In genomic region chr17:49615241-49615651, GRCm38 (mm10) we compare ENCODE assay signal across 8 mouse cellular contexts. TPM values are rescaled to one million over a fixed set of nuclear protein-coding genes. Genes with fewer than 3 reads are reported as not detected.
A peak's percentile ranks its signal among the peaks of the same experiment; 100 is the strongest.
DNase-seq lines count a peak whose midpoint lies in the region; ATAC-seq lines count a peak whose summit lies in the region.

No protein-coding gene starts in this region.

- peak; percentile 75 for ATAC-seq in kidney, embryonic 14.5 days (ENCODE audit: low FRiP score, low TSS enrichment)
- ATAC-seq in embryonic facial prominence, embryonic 11.5 days (replicated peaks; ENCODE audit: insufficient number of reproducible peaks, low FRiP score, low TSS enrichment, low read depth): peak; percentile 86
- peak; percentile 83 for ATAC-seq in hindbrain, embryonic 15.5 days (ENCODE audit: low FRiP score, low read depth)
- peak; percentile 90 for ATAC-seq in midbrain, embryonic 13.5 days

- H3K9ac ChIP-seq in kidney, embryonic 14.5 days (ENCODE audit: low read depth, low read length): peak overlapping the region; percentile 48
- peak overlapping the region; percentile 63 for H3K9ac ChIP-seq in embryonic facial prominence, embryonic 11.5 days (replicated peaks; ENCODE audit: low read length)
- peak overlapping the region; percentile 50 for H3K9ac ChIP-seq in hindbrain, embryonic 15.5 days
- peak overlapping the region; percentile 75 for H3K9ac ChIP-seq in midbrain, embryonic 13.5 days (replicated peaks)

- WGBS in kidney, embryonic 14.5 days: under 1% methylated on average over 26 of the region's 26 CpGs
- WGBS in embryonic facial prominence, embryonic 11.5 days: under 1% methylated on average over 26 of the region's 26 CpGs
- under 1% methylated on average over 26 of the region's 26 CpGs for WGBS in hindbrain, embryonic 15.5 days
- WGBS in midbrain, embryonic 13.5 days: 1% methylated on average over 26 of the region's 26 CpGs

- no peaks in the 10 kb centered on the region for H3K9me3 ChIP-seq in kidney, embryonic 14.5 days (ENCODE audit: control insufficient read depth, low read length)
- no peaks in the 10 kb centered on the region for H3K9me3 ChIP-seq in embryonic facial prominence, embryonic 11.5 days (replicated peaks; ENCODE audit: control insufficient read depth, low read length)
- H3K9me3 ChIP-seq in hindbrain, embryonic 15.5 days: no peaks in the 10 kb centered on the region
- H3K9me3 ChIP-seq in midbrain, embryonic 13.5 days: no peaks in the 10 kb centered on the region

- H3K4me3 ChIP-seq in kidney, embryonic 14.5 days (ENCODE audit: low read length): peak overlapping the region; percentile 61
- H3K4me3 ChIP-seq in embryonic facial prominence, embryonic 11.5 days (ENCODE audit: low read depth, low read length): peak overlapping the region; percentile 64
- H3K4me3 ChIP-seq in hindbrain, embryonic 15.5 days: peak overlapping the region; percentile 69
- peak overlapping the region; percentile 63 for H3K4me3 ChIP-seq in midbrain, embryonic 13.5 days (replicated peaks)

- no peak overlapping the region for H3K27ac ChIP-seq in kidney, embryonic 14.5 days (ENCODE audit: low read depth, low read length)
- H3K27ac ChIP-seq in embryonic facial prominence, embryonic 11.5 days (replicated peaks; ENCODE audit: low read depth, low read length): no peak overlapping the region
- no peak overlapping the region for H3K27ac ChIP-seq in hindbrain, embryonic 15.5 days (replicated peaks)
- no peak overlapping the region for H3K27ac ChIP-seq in midbrain, embryonic 13.5 days

- H3K4me1 ChIP-seq in kidney, embryonic 14.5 days (ENCODE audit: control insufficient read depth, insufficient read depth, low read length): no peaks in the 10 kb centered on the region
- no peaks in the 10 kb centered on the region for H3K4me1 ChIP-seq in embryonic facial prominence, embryonic 11.5 days (ENCODE audit: control insufficient read depth, insufficient read depth, low read length)
- H3K4me1 ChIP-seq in hindbrain, embryonic 15.5 days (replicated peaks): peaks cover 5% of the 10 kb centered on the region
- peaks cover 10% of the 10 kb centered on the region for H3K4me1 ChIP-seq in midbrain, embryonic 13.5 days (replicated peaks)

- no peaks in the 10 kb centered on the region for H3K36me3 ChIP-seq in kidney, embryonic 14.5 days (ENCODE audit: control insufficient read depth, insufficient read depth, low read length)
- H3K36me3 ChIP-seq in embryonic facial prominence, embryonic 11.5 days (replicated peaks; ENCODE audit: control insufficient read depth, insufficient read depth, low read depth, low read length): no peaks in the 10 kb centered on the region
- no peaks in the 10 kb centered on the region for H3K36me3 ChIP-seq in hindbrain, embryonic 15.5 days
- H3K36me3 ChIP-seq in midbrain, embryonic 13.5 days: no peaks in the 10 kb centered on the region

- peak overlapping the region; percentile 67 for H3K4me2 ChIP-seq in kidney, embryonic 14.5 days (replicated peaks; ENCODE audit: low read depth, low read length)
- H3K4me2 ChIP-seq in embryonic facial prominence, embryonic 11.5 days (ENCODE audit: low read depth, low read length): peak overlapping the region; percentile 91
- peak overlapping the region; percentile 94 for H3K4me2 ChIP-seq in hindbrain, embryonic 15.5 days
- H3K4me2 ChIP-seq in midbrain, embryonic 13.5 days (replicated peaks): peak overlapping the region; percentile 93

- DNase-seq in kidney, postnatal 14 days: no peak
- DNase-seq in embryonic facial prominence, embryonic 11.5 days (ENCODE audit: low spot score): no peak
- no peak for DNase-seq in c-Kit-positive CD71-positive TER-119-positive erythroid progenitor cells, embryonic 14.5 days (ENCODE audit: low spot score)
- no peak for DNase-seq in embryo, embryonic 11 days
- no peak for DNase-seq in cerebellum, postnatal 36 days

- no peaks in the 10 kb centered on the region for H3K27me3 ChIP-seq in kidney, embryonic 14.5 days (ENCODE audit: control insufficient read depth, insufficient read depth, low read length)
- H3K27me3 ChIP-seq in embryonic facial prominence, embryonic 11.5 days (ENCODE audit: control insufficient read depth, insufficient read depth, low read length): no peaks in the 10 kb centered on the region
- no peaks in the 10 kb centered on the region for H3K27me3 ChIP-seq in hindbrain, embryonic 15.5 days
- peaks cover 5% of the 10 kb centered on the region; the same call in 1 of the 2 replicates for H3K27me3 ChIP-seq in midbrain, embryonic 13.5 days

RNA-seq across cellular contexts. Expression of gene Kif6, which starts 0.3 kb away (rescaled TPM):
- polyA plus RNA-seq in kidney, embryonic 14.5 days (2014; fragmentation: Nextera tagmentation; extraction: Ambion mirVana): 1.7 and 2.0 TPM in 2 replicates
- polyA plus RNA-seq in embryonic facial prominence, embryonic 11.5 days (2014; fragmentation: Nextera tagmentation; extraction: Ambion mirVana): 1.9 and 3.1 TPM in 2 replicates
- polyA plus RNA-seq in hindbrain, embryonic 15.5 days (2015; fragmentation: Nextera tagmentation; extraction: Ambion mirVana): 1.9 and 2.3 TPM in 2 replicates
- 2.4 and 3.6 TPM in 2 replicates for polyA plus RNA-seq in midbrain, embryonic 13.5 days (2015; fragmentation: Nextera tagmentation; extraction: Ambion mirVana)

RNA-seq across cellular contexts. Expression of gene Daam2, which starts 51.1 kb away (rescaled TPM):
- polyA plus RNA-seq in kidney, embryonic 14.5 days (2014; fragmentation: Nextera tagmentation; extraction: Ambion mirVana): 4.7 and 7.9 TPM in 2 replicates
- polyA plus RNA-seq in embryonic facial prominence, embryonic 11.5 days (2014; fragmentation: Nextera tagmentation; extraction: Ambion mirVana): 7.0 TPM in 2 replicates
- polyA plus RNA-seq in hindbrain, embryonic 15.5 days (2015; fragmentation: Nextera tagmentation; extraction: Ambion mirVana): 2.5 and 3.1 TPM in 2 replicates
- 1.6 and 1.7 TPM in 2 replicates for polyA plus RNA-seq in midbrain, embryonic 13.5 days (2015; fragmentation: Nextera tagmentation; extraction: Ambion mirVana)
